Mouse (Mus musculus) MEL (cell line): ENCODE measurements around the gene Zfp39. TPM values are rescaled to one million over a fixed set of nuclear protein-coding genes. Genes with fewer than 3 reads are reported as not detected.
A peak's percentile ranks its signal among the peaks of the same experiment; 100 is the strongest.

Experiments used
- DNase-seq: peaks from one replicate; pipeline ENCODE4 v3.0.0; 2011; ENCODE audit warnings: low read depth, low spot score
- H3K27ac ChIP-seq: 2 replicates; pipeline ENCODE4 v1.5.1; 2012; ENCODE audit warnings: low read depth, mild to moderate bottlenecking, control low read depth, low read length, moderate library complexity; ENCODE audit not compliant: control insufficient read depth
- H3K27me3 ChIP-seq, 2 experiments: fragments of 150-350 bp in 1 of 2; sonication (generic) in 1 of 2; 2 replicates each; pipeline ENCODE4 v1.6.1; 2012; ENCODE audit warnings: low read length in 2 of 2, mild to moderate bottlenecking in 2 of 2, improper control_type of control experiment in 1 of 2, moderate library complexity in 1 of 2; ENCODE audit not compliant: insufficient read depth in 2 of 2, control insufficient read depth in 1 of 2
- H3K36me3 ChIP-seq, 2 experiments: 2 replicates each; pipeline ENCODE4 v1.6.1; 2012 to 2014; ENCODE audit warnings: low read length in 2 of 2, improper control_type of control experiment in 1 of 2, inconsistent platforms in 1 of 2, mild to moderate bottlenecking in 1 of 2; ENCODE audit not compliant: insufficient read depth in 2 of 2, control insufficient read depth in 1 of 2
- H3K4me1 ChIP-seq, 2 experiments: fragments of 150-350 bp in 1 of 2; sonication (generic) in 1 of 2; 2 replicates each; pipeline ENCODE4 v1.6.1; 2012; ENCODE audit warnings: low read length in 2 of 2, improper control_type of control experiment in 1 of 2, mild to moderate bottlenecking in 1 of 2; ENCODE audit not compliant: insufficient read depth in 2 of 2, control insufficient read depth in 1 of 2
- H3K4me3 ChIP-seq, 2 experiments: fragments of 150-350 bp in 1 of 2; sonication (generic) in 1 of 2; 2 replicates each; pipeline ENCODE4 v1.5.1; 2012; ENCODE audit warnings: low read depth in 2 of 2, low read length in 2 of 2, mild to moderate bottlenecking in 2 of 2, moderate library complexity in 2 of 2, control low read depth in 1 of 2, improper control_type of control experiment in 1 of 2; ENCODE audit not compliant: control insufficient read depth in 1 of 2, insufficient read depth in 1 of 2
- H3K79me2 ChIP-seq: 2 replicates; pipeline ENCODE4 v1.6.1; 2012; ENCODE audit warnings: mild to moderate bottlenecking, low read length, moderate library complexity; ENCODE audit not compliant: control insufficient read depth, poor library complexity, insufficient read depth
- H3K9ac ChIP-seq: 2 replicates; pipeline ENCODE4 v1.6.1; 2012; ENCODE audit warnings: low read depth, mild to moderate bottlenecking, control low read depth, low read length, moderate library complexity; ENCODE audit not compliant: control insufficient read depth, poor library complexity, severe bottlenecking
- H3K9me3 ChIP-seq: fragments of 150-350 bp; sonication (generic); replicated peaks from 2 replicates; pipeline ENCODE4 v1.6.1; 2012; ENCODE audit warnings: mild to moderate bottlenecking, low read length, improper control_type of control experiment, moderate library complexity; ENCODE audit not compliant: insufficient read depth
- CHD1 ChIP-seq: IDR thresholded peaks from 2 replicates; pipeline ENCODE4 v1.6.1; 2012; ENCODE audit warnings: low read depth, mild to moderate bottlenecking, inconsistent platforms, low read length, improper control_type of control experiment
- CHD2 ChIP-seq: IDR thresholded peaks from 2 replicates; pipeline ENCODE4 v1.6.1; 2011; ENCODE audit warnings: low read length, improper control_type of control experiment
- ELF1 ChIP-seq: IDR thresholded peaks from 2 replicates; pipeline ENCODE4 v1.6.1; 2014; ENCODE audit warnings: low read depth, mild to moderate bottlenecking, inconsistent platforms, low read length, improper control_type of control experiment, moderate library complexity
- ETS1 ChIP-seq: IDR thresholded peaks from 2 replicates; pipeline ENCODE4 v1.6.1; 2012; ENCODE audit warnings: low read depth, mild to moderate bottlenecking, inconsistent platforms, low read length, improper control_type of control experiment, moderate library complexity
- GATA1 ChIP-seq: IDR thresholded peaks from 2 replicates; pipeline ENCODE4 v1.6.1; 2011; ENCODE audit warnings: low read depth, low read length, improper control_type of control experiment
- HCFC1 ChIP-seq: IDR thresholded peaks from 2 replicates; pipeline ENCODE4 v1.6.1; 2012; ENCODE audit warnings: low read depth, mild to moderate bottlenecking, inconsistent platforms, low read length, improper control_type of control experiment, moderate library complexity
- KAT2A ChIP-seq: conservative IDR thresholded peaks from 2 replicates; pipeline ENCODE4 v1.6.1; 2012; ENCODE audit warnings: low read depth, low read length, improper control_type of control experiment, inconsistent platforms
- MEF2A ChIP-seq: IDR thresholded peaks from 2 replicates; pipeline ENCODE4 v1.6.1; 2014; ENCODE audit warnings: low read depth, mild to moderate bottlenecking, inconsistent platforms, low read length, improper control_type of control experiment; ENCODE audit not compliant: poor library complexity, insufficient replicate concordance, severe bottlenecking; ENCODE audit errors: extremely low read depth
- MXI1 ChIP-seq: IDR thresholded peaks from 2 replicates; pipeline ENCODE4 v1.6.1; 2011; ENCODE audit warnings: mild to moderate bottlenecking, low read depth, low read length, improper control_type of control experiment
- MYC ChIP-seq: IDR thresholded peaks from 2 replicates; pipeline ENCODE4 v1.6.1; 2011; ENCODE audit warnings: low read depth, mild to moderate bottlenecking, low read length, improper control_type of control experiment, moderate library complexity
- NELFE ChIP-seq: IDR thresholded peaks from 2 replicates; pipeline ENCODE4 v1.6.1; 2011; ENCODE audit warnings: low read depth, low read length, improper control_type of control experiment
- POLR2A ChIP-seq, 2 experiments: IDR thresholded peaks; 2 replicates each; pipeline ENCODE4 v1.6.1; 2011 to 2012; ENCODE audit warnings: low read length in 2 of 2, mild to moderate bottlenecking in 2 of 2, control low read depth in 1 of 2, improper control_type of control experiment in 1 of 2, low read depth in 1 of 2, moderate library complexity in 1 of 2; ENCODE audit not compliant: control insufficient read depth in 1 of 2, insufficient read depth in 1 of 2, poor library complexity in 1 of 2
- POLR2AphosphoS2 ChIP-seq: IDR thresholded peaks from 2 replicates; pipeline ENCODE4 v1.6.1; 2011; ENCODE audit warnings: low read length, improper control_type of control experiment
- RAD21 ChIP-seq: IDR thresholded peaks from 2 replicates; pipeline ENCODE4 v1.6.1; 2011; ENCODE audit warnings: mild to moderate bottlenecking, low read depth, low read length, improper control_type of control experiment
- SIN3A ChIP-seq: IDR thresholded peaks from 2 replicates; pipeline ENCODE4 v1.6.1; 2012; ENCODE audit warnings: low read length, improper control_type of control experiment, inconsistent platforms
- SMC3 ChIP-seq: IDR thresholded peaks from 2 replicates; pipeline ENCODE4 v1.6.1; 2011; ENCODE audit warnings: low read depth, low read length, improper control_type of control experiment
- TAL1 ChIP-seq: IDR thresholded peaks from 2 replicates; pipeline ENCODE4 v1.6.1; 2012; ENCODE audit warnings: mild to moderate bottlenecking, inconsistent platforms, low read length, moderate library complexity, mixed read lengths
- TBP ChIP-seq: IDR thresholded peaks from 2 replicates; pipeline ENCODE4 v1.8.0; 2011; ENCODE audit warnings: low read depth, low read length, improper control_type of control experiment
- USF1 ChIP-seq: IDR thresholded peaks from 2 replicates; pipeline ENCODE4 v1.6.1; 2014; ENCODE audit warnings: low read depth, mild to moderate bottlenecking, inconsistent platforms, low read length, improper control_type of control experiment, moderate library complexity
- USF2 ChIP-seq, 2 experiments: IDR thresholded peaks; 2 replicates each; pipeline ENCODE4 v1.6.1; 2011 to 2012; ENCODE audit warnings: improper control_type of control experiment in 2 of 2, low read length in 2 of 2, borderline replicate concordance in 1 of 2, inconsistent platforms in 1 of 2, low read depth in 1 of 2, mild to moderate bottlenecking in 1 of 2; ENCODE audit not compliant: insufficient read depth in 1 of 2
- ZC3H11A ChIP-seq: IDR thresholded peaks from 2 replicates; pipeline ENCODE4 v1.6.1; 2012; ENCODE audit warnings: low read depth, mild to moderate bottlenecking, inconsistent platforms, low read length, improper control_type of control experiment
- ZKSCAN1 ChIP-seq: IDR thresholded peaks from 2 replicates; pipeline ENCODE4 v1.6.1; 2012; ENCODE audit warnings: low read depth, mild to moderate bottlenecking, inconsistent platforms, low read length, improper control_type of control experiment, moderate library complexity
- ZMIZ1 ChIP-seq: IDR thresholded peaks from 2 replicates; pipeline ENCODE4 v1.6.1; 2012; ENCODE audit warnings: low read depth, mild to moderate bottlenecking, inconsistent platforms, low read length, improper control_type of control experiment, moderate library complexity
- ZNF384 ChIP-seq: IDR thresholded peaks from 2 replicates; pipeline ENCODE4 v1.6.1; 2012; ENCODE audit warnings: low read depth, mild to moderate bottlenecking, inconsistent platforms, low read length, improper control_type of control experiment
- polyA plus RNA-seq, 2 experiments: library from polyadenylated mRNA; stranded (reverse) in 1 of 2; unstranded in 1 of 2; fragments of >175 nt in 1 of 2; fragments of >200 nt in 1 of 2; gene quantifications; 2 replicates each; pipeline versions ENCODE4 v1.2.1 to v1.2.4; 2012; ENCODE audit warnings: low replicate concordance in 2 of 2, low read depth in 1 of 2; ENCODE audit not compliant: insufficient read length in 2 of 2, insufficient read depth in 1 of 2, missing spikeins in 1 of 2
- total RNA-seq: library from RNA; depleted of rRNA; stranded (reverse); fragments of 300-350 nt; gene quantifications from 2 replicates; pipeline ENCODE4 v1.2.3, GENCODE M21; 2012

Gene Zfp39
- total and polyA plus RNA-seq, 3 experiments = 5.1 to 6.0 TPM; not detected in 1

GRCm38 (mm10) chr11:58904838-58905237, 813 bp upstream of the Zfp39 start:
- H3K4me1 ChIP-seq = peaks cover 3 to 16% of the 10 kb centered on the region in 2 experiments
- peak overlapping the region; percentile 73 to 96 for H3K4me3 ChIP-seq
- no peak overlapping the region; the same call in 1 of the 2 replicates for H3K27ac ChIP-seq
- TF ChIP-seq MXI1 (no peak), ZNF384 (peak; percentile 99), MYC (0 out of 2 replicates have a peak, but pooled peaks have one; percentile 2), USF2 (IDR thresholded peaks at IDR 0.05; ENCODE audit: borderline replicate concordance in 1 of 2, insufficient read depth in 1 of 2, low read depth in 1 of 2, low read length in 2 of 2) (no peak), POLR2A (IDR thresholded peaks at IDR 0.05; ENCODE audit: control insufficient read depth in 1 of 2, insufficient read depth in 1 of 2, low read depth in 1 of 2, low read length in 2 of 2, poor library complexity in 1 of 2) (peak in 1 of 2 experiments; percentile 44; a peak in 1 of 4 replicates), USF1 (no peak), TBP (peak; percentile 82), MEF2A (no peak), NELFE (peak; percentile 47), ZKSCAN1 (0 out of 2 replicates have a peak, but pooled peaks have one; percentile 25), ZMIZ1 (0 out of 2 replicates have a peak, but pooled peaks have one; percentile 27)
- peak; percentile 93 for DNase-seq
- H3K27me3 ChIP-seq = no peaks in the 10 kb centered on the region
- no peaks in the 10 kb centered on the region for H3K9me3 ChIP-seq
- H3K9ac ChIP-seq = peak overlapping the region; percentile 28; the same call in 1 of the 2 replicates
- H3K36me3 ChIP-seq = peaks cover 4 to 14% of the 10 kb centered on the region in 2 experiments; a peak in 3 of 4 replicates
- H3K79me2 ChIP-seq = peaks cover 7% of the 10 kb centered on the region

GRCm38 (mm10) chr11:58904410-58904718, 339 bp upstream of the Zfp39 start:
- peaks cover 3 to 16% of the 10 kb centered on the region in 2 experiments for H3K4me1 ChIP-seq
- H3K27ac ChIP-seq = peak overlapping the region; percentile 61
- peak overlapping the region; percentile 73 to 96 for H3K4me3 ChIP-seq
- H3K9ac ChIP-seq = peak overlapping the region; percentile 71
- no peaks in the 10 kb centered on the region for H3K27me3 ChIP-seq
- H3K36me3 ChIP-seq = peaks cover 4 to 14% of the 10 kb centered on the region in 2 experiments; a peak in 3 of 4 replicates
- TF ChIP-seq POLR2AphosphoS2 (no peak), SIN3A (peak; percentile 82), ELF1 (0 out of 2 replicates have a peak, but pooled peaks have one; percentile 3), NELFE (peak; percentile 17; the same call in 1 of the 2 replicates), MEF2A (no peak), CHD2 (no peak), KAT2A (no peak), SMC3 (no peak), POLR2A (IDR thresholded peaks at IDR 0.05; ENCODE audit: control insufficient read depth in 1 of 2, insufficient read depth in 1 of 2, low read depth in 1 of 2, low read length in 2 of 2, poor library complexity in 1 of 2) (no peak), TAL1 (no peak), ETS1 (peak; percentile 44; the same call in 1 of the 2 replicates), GATA1 (no peak; the same call in 1 of the 2 replicates), RAD21 (no peak), MXI1 (peak; percentile 63; the same call in 1 of the 2 replicates), USF1 (no peak), ZMIZ1 (0 out of 2 replicates have a peak, but pooled peaks have one; percentile 26), CHD1 (no peak), ZC3H11A (no peak), HCFC1 (0 out of 2 replicates have a peak, but pooled peaks have one; percentile 10), ZKSCAN1 (no peak), ZNF384 (no peak)
- no peaks in the 10 kb centered on the region for H3K9me3 ChIP-seq
- peaks cover 7% of the 10 kb centered on the region for H3K79me2 ChIP-seq
- DNase-seq = no peak
